Mouse (Mus musculus) effector memory CD4-positive, alpha-beta T cell, adult 5 months (primary cell): ENCODE measurements around the gene Esp16. TPM values are rescaled to one million over a fixed set of nuclear protein-coding genes. Genes with fewer than 3 reads are reported as not detected.

Source experiments
- polyA plus RNA-seq: library from polyadenylated mRNA; unstranded; fragments of 100-300 nt; shearing (Covaris generic); gene quantifications from one replicate; pipeline ENCODE4 v1.2.1, GENCODE M21; 2017

Esp16 gene
- polyA plus RNA-seq = not detected

GRCm38 (mm10) chr17:39535842-39536241 is at the start of gene Esp16:
TSS of gene Esp16 (plus strand) at chr17:39536142.

Other genes with a start within 250 kb of the Esp16 start
- gene Esp18, start 129.8 kb upstream of the Esp16 start, polyA plus RNA-seq = not detected
- gene Esp15, start 104.8 kb downstream of the Esp16 start, polyA plus RNA-seq = not detected